Mouse (Mus musculus): ENCODE data around the gene Ssh2.

DNA sequence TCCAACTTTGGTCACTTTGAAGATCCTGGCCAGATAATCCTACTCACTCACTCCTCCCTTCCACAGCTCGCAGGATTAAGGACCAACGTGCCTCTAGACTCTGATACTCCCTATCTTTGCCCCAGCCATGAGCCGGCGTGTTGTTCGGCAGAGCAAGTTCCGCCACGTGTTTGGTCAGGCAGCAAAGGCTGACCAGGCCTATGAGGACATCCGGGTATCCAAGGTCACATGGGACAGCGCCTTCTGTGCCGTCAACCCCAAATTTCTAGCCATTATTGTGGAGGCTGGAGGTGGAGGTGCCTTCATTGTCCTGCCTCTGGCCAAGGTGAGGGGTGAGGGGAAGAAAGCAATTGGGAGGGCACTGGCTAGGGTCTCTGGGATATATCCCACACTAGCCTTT, 247.7 kb downstream of the Ssh2 start:
- TF ChIP-seq CTCF (conservative IDR thresholded peaks at IDR 0.05; ENCODE audit: insufficient read depth, insufficient read length, low read depth, low read length) = no peak
- TF ChIP-seq POLR2A (IDR thresholded peaks at IDR 0.05; ENCODE audit: low read depth, low read length) = no peak

All from kidney, adult 2 months (tissue).